Mouse (Mus musculus): Measurements from ENCODE around the gene Trf.

GRCm38 (mm10) chr9:103239471-103239870 is 9.2 kb upstream of the Trf start:
- TF ChIP-seq CTCF (IDR thresholded peaks at IDR 0.05; ENCODE audit: low read depth) = no peak
- no peak for TF ChIP-seq EP300 (IDR thresholded peaks at IDR 0.05; ENCODE audit: low read depth)
